Mouse (Mus musculus) stomach, postnatal 0 days (tissue): ENCODE results near the gene Creb1. TPM values are rescaled to one million over a fixed set of nuclear protein-coding genes. Genes with fewer than 3 reads are reported as not detected.

ENCODE experiments used
- ATAC-seq: fragments of 200-750 bp; cut with Nextera tagmentation; 2 replicates; pipeline ENCODE4 v1.8.0; 2017; ENCODE audit not compliant: low FRiP score, low TSS enrichment
- DNase-seq: peaks from one replicate; pipeline ENCODE4 v3.0.0-alpha.2; 2016; ENCODE audit warnings: low spot score
- H3K27ac ChIP-seq: fragments of 300-500 bp; sonication (generic); replicated peaks from 2 replicates; pipeline ENCODE4 v1.5.1; 2014; ENCODE audit warnings: mild to moderate bottlenecking, control low read depth
- H3K27me3 ChIP-seq: fragments of 300-500 bp; sonication (generic); 2 replicates; pipeline ENCODE4 v1.6.1; 2014; ENCODE audit warnings: low read length; ENCODE audit not compliant: control insufficient read depth, insufficient read depth
- H3K36me3 ChIP-seq: fragments of 300-500 bp; sonication (generic); 2 replicates; pipeline ENCODE4 v1.6.1; 2014; ENCODE audit warnings: low read length, mixed read lengths; ENCODE audit not compliant: control insufficient read depth, insufficient read depth
- H3K4me1 ChIP-seq: fragments of 300-500 bp; sonication (generic); replicated peaks from 2 replicates; pipeline ENCODE4 v1.6.1; 2014; ENCODE audit warnings: antibody characterized with exemption; ENCODE audit not compliant: control insufficient read depth, insufficient read depth
- H3K4me2 ChIP-seq: fragments of 300-500 bp; sonication (generic); replicated peaks from 2 replicates; pipeline ENCODE4 v1.6.1; 2014; ENCODE audit warnings: low read depth, mild to moderate bottlenecking, control low read depth, moderate library complexity
- H3K4me3 ChIP-seq: fragments of 300-500 bp; sonication (generic); 2 replicates; pipeline ENCODE4 v1.5.1; 2014; ENCODE audit warnings: low read depth, low read length, control low read depth
- H3K9ac ChIP-seq: fragments of 300-500 bp; sonication (generic); 2 replicates; pipeline ENCODE4 v1.6.1; 2014; ENCODE audit warnings: mild to moderate bottlenecking, low read length, control low read depth, mixed read lengths
- H3K9me3 ChIP-seq: fragments of 300-500 bp; sonication (generic); 2 replicates; pipeline ENCODE4 v1.6.1; 2016; ENCODE audit warnings: low read length; ENCODE audit not compliant: control insufficient read depth
- CTCF ChIP-seq: IDR thresholded peaks from 2 replicates; pipeline ENCODE4 v1.5.1; 2016; ENCODE audit warnings: antibody characterized with exemption, low read depth, mild to moderate bottlenecking, moderate library complexity
- EP300 ChIP-seq: optimal IDR thresholded peaks from 2 replicates; pipeline ENCODE3; 2016; ENCODE audit warnings: antibody characterized with exemption
- WGBS: fragments of 180-500 bp; shearing (Covaris S2); extraction: QIAGEN DNeasy Blood & Tissue Kit; methylation state at CpG from one replicate; pipeline ENCODE4 v1.1.7; 2014; 5-methylcytosine and 5-hydroxymethylcytosine counted together
- polyA plus RNA-seq: library from polyadenylated mRNA; unstranded; fragments of >200 nt; fragmentation: Nextera tagmentation; extraction: Ambion mirVana; gene quantifications from 2 replicates; pipeline ENCODE4 v1.2.1, GENCODE M21; 2015

Creb1 gene
- polyA plus RNA-seq, 1 experiment from 2014 or later, result 9.2 TPM

GRCm38 (mm10) chr1:64531548-64531947 lies 897 bp upstream of the Creb1 start:
- Histone ChIP-seq H3K4me2 (peak overlapping the region; percentile 95), H3K9ac (peak overlapping the region; percentile 92), H3K4me3 (peak overlapping the region; percentile 81), H3K9me3 (no peaks in the 10 kb centered on the region), H3K27ac (peak overlapping the region; percentile 100), H3K4me1 (peaks cover 3% of the 10 kb centered on the region; the same call in 1 of the 2 replicates), H3K36me3 (no peaks in the 10 kb centered on the region), H3K27me3 (no peaks in the 10 kb centered on the region)
- ATAC-seq (no peak), DNase-seq (no peak)
- WGBS, result 12% methylated on average over 7 of the region's 7 CpGs
- no peak for TF ChIP-seq EP300
- no peak for TF ChIP-seq CTCF

- Histone ChIP-seq H3K9ac (peak overlapping the region; percentile 92), H3K9me3 (no peaks in the 10 kb centered on the region), H3K4me1 (peaks cover 3% of the 10 kb centered on the region; the same call in 1 of the 2 replicates), H3K4me3 (peak overlapping the region; percentile 81), H3K4me2 (peak overlapping the region; percentile 95), H3K27me3 (no peaks in the 10 kb centered on the region), H3K36me3 (no peaks in the 10 kb centered on the region), H3K27ac (peak overlapping the region; percentile 100)
- ATAC-seq (peak; percentile 74), DNase-seq (no peak)
- no peak for TF ChIP-seq EP300
- no peak for TF ChIP-seq CTCF
- WGBS, result under 1% methylated on average over 32 of the region's 34 CpGs
Observed at GRCm38 (mm10) chr1:64532067-64532523, 350 bp upstream of the Creb1 start.

GRCm38 (mm10) chr1:64533471-64534443 lies 1.3 kb downstream of the Creb1 start:
- H3K27ac ChIP-seq, result peak overlapping the region; percentile 100
- no peak for TF ChIP-seq EP300
- peak; percentile 16; the same call in 1 of the 2 replicates for TF ChIP-seq CTCF
- no peaks in the 10 kb centered on the region for H3K27me3 ChIP-seq
- H3K4me3 ChIP-seq, result peak overlapping the region; percentile 81
- DNase-seq (peak; percentile 61), ATAC-seq (no peak)
- H3K9ac ChIP-seq, result peak overlapping the region; percentile 99
- under 1% methylated on average over 25 of the region's 35 CpGs for WGBS
- peaks cover 3% of the 10 kb centered on the region; the same call in 1 of the 2 replicates for H3K4me1 ChIP-seq
- H3K4me2 ChIP-seq, result peak overlapping the region; percentile 60
- H3K9me3 ChIP-seq, result no peaks in the 10 kb centered on the region
- H3K36me3 ChIP-seq, result no peaks in the 10 kb centered on the region

GRCm38 (mm10) chr1:64538837-64539367 lies 6.5 kb downstream of the Creb1 start:
- H3K4me1 ChIP-seq, result no peaks in the 10 kb centered on the region
- H3K27ac ChIP-seq, result no peak overlapping the region
- ATAC-seq (no peak), DNase-seq (no peak)
- WGBS, result 81% methylated on average over 3 of the region's 3 CpGs
- no peak overlapping the region for H3K9ac ChIP-seq
- no peak for TF ChIP-seq CTCF
- no peaks in the 10 kb centered on the region for H3K27me3 ChIP-seq
- H3K36me3 ChIP-seq, result no peaks in the 10 kb centered on the region
- H3K4me3 ChIP-seq, result no peak overlapping the region
- H3K9me3 ChIP-seq, result no peaks in the 10 kb centered on the region
- H3K4me2 ChIP-seq, result no peak overlapping the region

GRCm38 (mm10) chr1:64543750-64544149 lies 11.3 kb downstream of the Creb1 start:
- 82% methylated on average over 5 of the region's 5 CpGs for WGBS

GRCm38 (mm10) chr1:64546070-64546469 lies 13.6 kb downstream of the Creb1 start:
- no peak for ATAC-seq
- 74% methylated on average over 3 of the region's 3 CpGs for WGBS
- TF ChIP-seq EP300, result no peak
- no peak for TF ChIP-seq CTCF

More at GRCm38 (mm10) chr1:64543750-64544149, 11.3 kb downstream of the Creb1 start:
- no peaks in the 10 kb centered on the region for H3K9me3 ChIP-seq
- no peak overlapping the region for H3K9ac ChIP-seq
- peak; percentile 28; the same call in 1 of the 2 replicates for TF ChIP-seq CTCF
- no peak for TF ChIP-seq EP300
- H3K4me3 ChIP-seq, result no peak overlapping the region
- no peaks in the 10 kb centered on the region for H3K4me1 ChIP-seq
- DNase-seq (no peak), ATAC-seq (no peak)
- no peaks in the 10 kb centered on the region for H3K27me3 ChIP-seq
- H3K4me2 ChIP-seq, result no peak overlapping the region
- H3K27ac ChIP-seq, result no peak overlapping the region
- H3K36me3 ChIP-seq, result no peaks in the 10 kb centered on the region

More at GRCm38 (mm10) chr1:64546070-64546469, 13.6 kb downstream of the Creb1 start:
- no peak overlapping the region for H3K9ac ChIP-seq
- no peaks in the 10 kb centered on the region for H3K27me3 ChIP-seq
- no peak overlapping the region for H3K4me2 ChIP-seq
- H3K27ac ChIP-seq, result no peak overlapping the region
- no peak overlapping the region for H3K4me3 ChIP-seq
- no peaks in the 10 kb centered on the region for H3K36me3 ChIP-seq
- DNase-seq, result no peak
- H3K9me3 ChIP-seq, result no peaks in the 10 kb centered on the region
- H3K4me1 ChIP-seq, result no peaks in the 10 kb centered on the region
